Mouse (Mus musculus) embryonic fibroblast, embryonic 13.5 days (primary cell): Measurements from ENCODE around the gene Dcbld1.

Experiments used
- CTCF ChIP-seq: IDR thresholded peaks from 2 replicates; pipeline ENCODE4 v1.5.1; 2011; ENCODE audit warnings: mild to moderate bottlenecking, control low read depth, low read length, moderate library complexity, borderline replicate concordance; ENCODE audit not compliant: insufficient read depth
- POLR2A ChIP-seq: IDR thresholded peaks from 2 replicates; pipeline ENCODE4 v1.6.1; 2011; ENCODE audit warnings: low read depth, mild to moderate bottlenecking, control low read depth, low read length, moderate library complexity

DNA sequence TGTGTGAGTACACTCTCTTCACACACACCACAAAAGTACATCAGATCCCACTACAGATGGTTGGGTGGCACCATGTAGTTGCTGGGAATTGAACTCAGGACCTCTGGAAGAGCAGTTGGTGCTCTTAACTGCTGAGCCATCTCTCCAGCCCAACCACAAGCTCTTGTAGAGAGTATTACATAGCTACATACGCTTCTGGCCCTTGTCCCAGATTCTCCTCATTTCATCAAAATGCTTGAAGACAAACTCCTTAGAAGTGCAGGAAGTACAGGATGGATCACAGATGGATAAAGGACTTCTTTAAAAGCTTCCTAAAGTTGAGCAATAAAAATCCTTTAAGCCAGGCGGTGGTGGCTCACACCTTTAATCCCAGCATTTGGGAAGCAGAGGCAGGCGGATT lies 88.5 kb downstream of the Dcbld1 start:
- TF ChIP-seq POLR2A: no peak
- no peak for TF ChIP-seq CTCF
